Mouse (Mus musculus) spleen, adult 2 months (tissue): Measurements from ENCODE around the gene Dnm1. TPM values are rescaled to one million over a fixed set of nuclear protein-coding genes. Genes with fewer than 3 reads are reported as not detected.

Experiments used
- DNase-seq, 2 experiments: peaks; one replicate each; pipeline versions ENCODE4 v3.0.0 to v3.0.0-alpha.2; 2012 to 2021; ENCODE audit warnings: low spot score in 2 of 2, low read depth in 1 of 2
- H3K27ac ChIP-seq: fragments of 200-500 bp; 2 replicates; pipeline ENCODE4 v1.5.1; 2012; ENCODE audit warnings: low read length, inconsistent platforms; ENCODE audit not compliant: insufficient read depth
- H3K27me3 ChIP-seq: fragments of 200-500 bp; 2 replicates; pipeline ENCODE4 v1.6.1; 2012; ENCODE audit warnings: mild to moderate bottlenecking, moderate library complexity, low read length, inconsistent platforms; ENCODE audit not compliant: control insufficient read depth, insufficient read depth
- H3K36me3 ChIP-seq: fragments of 200-500 bp; 2 replicates; pipeline ENCODE4 v1.6.1; 2012; ENCODE audit warnings: mild to moderate bottlenecking, low read length, inconsistent platforms; ENCODE audit not compliant: control insufficient read depth, insufficient read depth
- H3K4me1 ChIP-seq: fragments of 200-500 bp; 2 replicates; pipeline ENCODE4 v1.6.1; 2011; ENCODE audit warnings: inconsistent platforms; ENCODE audit not compliant: control insufficient read depth, insufficient read depth, insufficient read length
- H3K4me3 ChIP-seq: fragments of 200-500 bp; 2 replicates; pipeline ENCODE4 v1.5.1; 2011; ENCODE audit warnings: mild to moderate bottlenecking, inconsistent platforms; ENCODE audit not compliant: insufficient read depth, insufficient read length; ENCODE audit errors: extremely low read depth
- CTCF ChIP-seq: fragments of 200-500 bp; IDR thresholded peaks from 2 replicates; pipeline ENCODE4 v1.5.1; 2011; ENCODE audit warnings: mild to moderate bottlenecking, inconsistent platforms; ENCODE audit not compliant: insufficient read depth, insufficient read length, insufficient replicate concordance; ENCODE audit errors: extremely low read depth
- POLR2A ChIP-seq: fragments of 200-500 bp; IDR thresholded peaks from 2 replicates; pipeline ENCODE4 v1.6.1; 2011; ENCODE audit warnings: low read depth, low read length, inconsistent platforms
- WGBS: fragments of 180-500 bp; shearing (Covaris S2); methylation state at CpG from one replicate; pipeline ENCODE4 v1.1.7; 2018; 5-methylcytosine and 5-hydroxymethylcytosine counted together
- polyA plus RNA-seq: library from polyadenylated mRNA; depleted of rRNA; stranded (reverse); fragments of >200 nt; gene quantifications from 2 replicates; pipeline ENCODE4 v1.2.3, GENCODE M21; 2012

Gene Dnm1
- polyA plus RNA-seq, 1 experiment, result 22.1 TPM

DNA sequence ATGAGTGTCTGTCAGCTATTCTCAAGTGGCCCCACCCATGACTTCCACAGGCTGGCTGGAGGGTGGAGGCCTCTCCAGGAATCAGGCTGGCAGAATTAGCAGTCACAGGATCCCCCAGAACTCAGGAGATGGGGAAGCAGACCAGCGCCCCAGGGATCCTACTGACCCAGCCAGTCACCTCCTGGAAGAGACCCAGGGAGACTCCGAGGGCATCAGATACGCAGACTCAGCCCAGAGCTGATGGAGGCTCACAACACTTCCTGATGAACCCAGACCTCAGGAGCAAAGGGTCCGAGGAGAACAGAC is 11.6 kb downstream of the Dnm1 start:
- DNase-seq, result no peak
- Histone ChIP-seq H3K4me1 (no peaks in the 10 kb centered on the region), H3K27ac (no peak overlapping the region), H3K36me3 (no peaks in the 10 kb centered on the region), H3K4me3 (no peak overlapping the region), H3K27me3 (no peaks in the 10 kb centered on the region)
- no peak for TF ChIP-seq CTCF
- no peak for TF ChIP-seq POLR2A
- WGBS, result 86% methylated on average over 4 of the region's 4 CpGs

DNA sequence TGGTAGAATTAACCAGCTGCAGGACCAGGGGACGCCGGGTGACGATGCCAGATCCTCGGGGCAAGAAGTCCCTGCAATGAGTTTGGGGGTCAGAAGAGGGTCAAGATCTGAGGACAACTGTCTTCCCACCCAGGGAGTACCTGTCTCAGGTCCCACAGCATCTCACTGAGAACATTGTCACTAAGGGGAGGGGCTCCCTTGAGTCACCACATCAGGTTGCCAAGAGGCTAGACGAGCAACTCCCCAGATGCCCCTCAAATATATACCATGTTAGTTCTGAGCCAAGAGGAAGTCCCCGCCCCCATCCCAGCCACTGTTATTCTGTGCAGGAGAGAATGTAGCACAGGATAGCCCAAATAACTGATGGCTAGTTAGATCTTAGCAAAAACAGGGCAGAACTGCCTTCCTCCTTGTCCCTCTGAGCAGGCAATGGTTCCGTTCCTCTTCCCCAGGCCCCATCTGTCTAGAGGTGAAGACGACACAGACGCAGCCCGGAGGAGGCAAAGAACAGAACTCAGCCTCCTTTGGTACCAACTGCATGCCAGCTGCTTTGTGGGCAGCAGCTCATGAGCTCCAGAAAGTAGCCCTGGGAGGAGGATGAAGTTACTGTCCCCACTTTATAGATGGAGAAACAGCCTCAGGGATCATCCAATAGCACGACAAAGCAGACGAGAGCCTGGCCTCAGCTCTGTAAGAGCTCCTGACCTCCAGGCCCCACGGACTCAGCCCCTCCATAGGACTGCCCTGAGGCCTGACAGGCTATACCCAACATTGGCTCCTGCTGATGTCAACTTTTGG is 12.1 kb downstream of the Dnm1 start:
- H3K4me3 ChIP-seq, result no peak overlapping the region
- no peak for DNase-seq
- TF ChIP-seq CTCF, result no peak
- TF ChIP-seq POLR2A, result no peak
- no peaks in the 10 kb centered on the region for H3K4me1 ChIP-seq
- no peaks in the 10 kb centered on the region for H3K36me3 ChIP-seq
- no peaks in the 10 kb centered on the region for H3K27me3 ChIP-seq
- no peak overlapping the region for H3K27ac ChIP-seq
- WGBS, result 87% methylated on average over 13 of the region's 13 CpGs

DNA sequence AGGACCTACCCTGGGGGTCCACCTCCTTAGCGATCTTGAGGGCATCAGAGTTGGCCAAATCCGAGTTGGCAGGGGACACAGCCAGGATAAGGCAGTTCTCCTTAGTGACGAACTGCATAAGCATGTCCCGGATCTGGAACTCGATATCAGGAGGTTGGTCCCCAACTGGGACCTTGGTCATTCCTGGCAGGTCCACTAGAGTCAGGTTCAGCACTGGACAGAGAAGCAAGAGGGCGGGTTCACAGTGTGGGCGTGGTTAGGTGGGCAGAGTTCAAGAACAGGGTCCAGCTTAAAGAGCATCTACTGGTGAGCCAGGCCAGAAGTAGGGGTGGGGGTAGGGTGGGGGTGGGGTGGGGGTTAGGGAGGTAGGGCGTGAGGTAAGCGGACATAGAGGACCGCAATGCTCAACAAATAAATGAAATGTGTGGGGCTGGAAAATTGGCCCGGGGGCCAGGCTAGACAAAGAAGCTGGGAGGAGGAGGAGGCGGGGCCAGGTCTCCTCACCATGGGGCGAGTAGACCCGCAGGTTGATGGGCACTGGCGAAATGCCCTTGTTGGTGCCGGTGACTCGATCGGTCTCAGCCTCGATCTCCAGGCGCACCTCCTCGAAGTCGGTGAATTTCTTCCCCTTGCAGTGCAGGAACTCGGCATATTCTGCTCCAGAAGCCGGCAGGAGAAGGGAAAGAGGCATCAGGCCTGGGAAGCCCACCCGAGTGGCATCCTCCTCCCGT is 13.1 kb downstream of the Dnm1 start:
- Histone ChIP-seq H3K4me1 (no peaks in the 10 kb centered on the region), H3K27ac (no peak overlapping the region), H3K36me3 (no peaks in the 10 kb centered on the region), H3K4me3 (no peak overlapping the region), H3K27me3 (no peaks in the 10 kb centered on the region)
- 57% methylated on average over 26 of the region's 26 CpGs for WGBS
- DNase-seq, result no peak
- TF ChIP-seq POLR2A (no peak), CTCF (no peak)

DNA sequence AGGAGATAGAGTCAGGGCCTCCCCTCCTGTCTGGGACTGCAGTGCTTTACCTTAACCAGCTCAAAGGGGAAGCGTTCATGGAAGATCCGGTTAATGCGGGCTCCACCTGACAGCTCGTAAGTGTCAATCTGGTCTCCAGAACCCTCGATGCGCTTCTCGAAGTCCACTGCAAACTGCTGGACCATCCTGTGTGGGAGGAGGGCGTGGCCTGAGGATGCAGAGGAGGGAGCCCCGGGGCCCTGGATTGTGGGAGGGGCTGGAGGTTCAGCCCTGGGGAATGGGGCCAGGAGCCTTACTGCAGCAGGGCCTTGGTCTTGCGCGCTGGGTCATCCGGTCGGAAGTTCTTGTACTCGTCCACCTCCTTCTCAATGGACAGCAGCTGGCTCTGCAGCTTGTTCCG is 17.2 kb downstream of the Dnm1 start:
- no peaks in the 10 kb centered on the region for H3K27me3 ChIP-seq
- no peak overlapping the region for H3K27ac ChIP-seq
- TF ChIP-seq POLR2A (no peak), CTCF (no peak)
- H3K36me3 ChIP-seq, result no peaks in the 10 kb centered on the region
- no peak for DNase-seq
- WGBS, result 49% methylated on average over 15 of the region's 15 CpGs
- no peaks in the 10 kb centered on the region for H3K4me1 ChIP-seq
- H3K4me3 ChIP-seq, result no peak overlapping the region

DNA sequence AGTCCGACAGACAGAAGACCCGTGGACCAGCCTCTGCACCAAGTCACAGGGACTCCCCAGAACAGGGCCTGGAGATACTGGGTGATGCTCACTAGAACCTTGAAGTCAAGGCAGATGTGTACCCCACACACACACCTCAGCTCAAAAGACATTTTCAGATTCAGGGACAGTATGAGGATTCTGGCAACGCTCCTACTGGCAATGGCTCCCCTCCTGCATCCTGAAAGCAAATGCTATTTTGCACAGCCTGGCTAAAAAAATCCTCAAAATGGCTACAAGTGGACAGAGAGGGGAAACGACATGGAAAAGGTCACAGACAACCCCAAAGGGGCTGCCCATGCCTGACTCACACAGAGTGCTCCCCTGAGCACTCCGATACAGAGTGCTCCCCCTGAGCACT is 21.0 kb downstream of the Dnm1 start:
- 78% methylated on average over 5 of the region's 5 CpGs for WGBS
- no peaks in the 10 kb centered on the region for H3K27me3 ChIP-seq
- no peak overlapping the region for H3K27ac ChIP-seq
- DNase-seq, result no peak
- H3K4me1 ChIP-seq, result no peaks in the 10 kb centered on the region
- H3K36me3 ChIP-seq, result no peaks in the 10 kb centered on the region
- TF ChIP-seq CTCF (no peak), POLR2A (no peak)
- no peak overlapping the region for H3K4me3 ChIP-seq

DNA sequence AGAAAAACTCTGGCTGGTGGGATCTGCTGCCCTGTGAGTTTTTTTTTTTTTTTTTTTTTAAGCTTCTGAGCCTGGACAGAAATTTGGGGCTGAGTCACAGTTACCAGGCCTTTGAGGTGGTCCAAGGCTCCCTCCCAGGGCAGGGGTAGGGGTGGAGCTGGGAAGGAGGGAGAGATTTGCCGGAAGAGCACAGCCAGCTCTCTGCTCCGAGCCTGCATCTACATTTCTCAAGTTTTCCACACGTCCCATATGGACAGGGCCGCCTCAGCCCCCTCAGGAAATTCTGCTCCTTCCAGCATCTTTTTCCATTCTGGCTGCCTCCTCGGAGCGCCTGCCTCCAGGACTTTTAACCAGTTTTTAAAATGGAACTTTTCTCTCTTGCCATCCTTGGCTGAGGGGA is 23.6 kb downstream of the Dnm1 start:
- no peak overlapping the region for H3K4me3 ChIP-seq
- no peak overlapping the region for H3K27ac ChIP-seq
- TF ChIP-seq POLR2A (no peak), CTCF (no peak)
- no peaks in the 10 kb centered on the region for H3K36me3 ChIP-seq
- H3K4me1 ChIP-seq, result no peaks in the 10 kb centered on the region
- DNase-seq, result no peak
- WGBS, result 89% methylated on average over 6 of the region's 6 CpGs
- H3K27me3 ChIP-seq, result no peaks in the 10 kb centered on the region

DNA sequence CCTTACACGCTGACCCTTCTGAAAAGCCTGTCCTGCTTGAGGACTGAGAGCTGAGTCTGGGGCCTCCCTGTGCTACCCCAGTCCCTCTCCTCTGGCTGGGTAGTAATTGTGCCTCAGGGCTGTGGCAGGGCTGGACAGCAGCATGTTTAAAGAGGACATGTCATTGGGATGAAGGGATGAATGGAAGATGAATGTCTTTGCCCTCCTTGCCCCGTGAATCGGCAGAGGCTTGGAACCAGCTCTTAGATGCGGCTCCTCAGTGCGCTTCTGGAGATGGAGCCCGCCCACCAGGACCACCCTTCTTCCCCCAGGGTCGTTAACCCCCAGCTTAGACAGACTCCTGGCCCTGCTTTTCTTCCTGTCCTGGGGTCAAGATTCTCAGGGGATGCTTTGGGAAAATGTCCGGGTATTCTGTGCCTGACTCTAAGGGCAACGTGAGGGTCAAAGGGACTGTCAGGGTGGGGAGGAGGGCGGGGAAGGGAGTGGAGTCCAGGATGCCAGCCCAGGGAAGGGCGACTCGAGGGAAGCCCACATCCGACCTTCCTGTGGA is 24.2 kb downstream of the Dnm1 start:
- no peaks in the 10 kb centered on the region for H3K4me1 ChIP-seq
- no peak for TF ChIP-seq POLR2A
- TF ChIP-seq CTCF, result no peak
- no peaks in the 10 kb centered on the region for H3K36me3 ChIP-seq
- H3K4me3 ChIP-seq, result no peak overlapping the region
- H3K27ac ChIP-seq, result no peak overlapping the region
- DNase-seq, result no peak
- 62% methylated on average over 13 of the region's 13 CpGs for WGBS
- H3K27me3 ChIP-seq, result no peaks in the 10 kb centered on the region
